Mouse (Mus musculus): ENCODE data around the gene Ms4a15. TPM values are rescaled to one million over a fixed set of nuclear protein-coding genes. Genes with fewer than 3 reads are reported as not detected.

Gene Ms4a15
- total RNA-seq, 2 experiments from 2014 or later = not detected

Other genes starting within 250 kb of the Ms4a15 start
- 0.46 and 0.69 TPM in 2 replicates for gene Cd6, start 163.2 kb downstream of the Ms4a15 start, total RNA-seq (2015)
- 1.3 and 1.4 TPM in 2 replicates for gene Cd6, start 163.2 kb downstream of the Ms4a15 start, total RNA-seq (2017)
- 0.57 and 0.85 TPM in 2 replicates for gene Slc15a3, start 153.5 kb downstream of the Ms4a15 start, total RNA-seq (2015)
- 0.37 and 1.5 TPM in 2 replicates for gene Slc15a3, start 153.5 kb downstream of the Ms4a15 start, total RNA-seq (2017)
- gene Tmem132a, start 123.3 kb downstream of the Ms4a15 start, total RNA-seq (2015) = 0.17 TPM in 1 of 2 replicates, not detected in the other
- gene Tmem132a, start 123.3 kb downstream of the Ms4a15 start, total RNA-seq (2017) = 0.30 TPM in 1 of 2 replicates, not detected in the other
- gene Tmem109, start 111.2 kb downstream of the Ms4a15 start, total RNA-seq (2015) = 14.9 and 16.5 TPM in 2 replicates
- gene Tmem109, start 111.2 kb downstream of the Ms4a15 start, total RNA-seq (2017) = 13.2 and 17.8 TPM in 2 replicates
- gene Prpf19, start 98.0 kb downstream of the Ms4a15 start, total RNA-seq (2015) = 70.5 and 77.5 TPM in 2 replicates
- gene Prpf19, start 98.0 kb downstream of the Ms4a15 start, total RNA-seq (2017) = 159 and 191 TPM in 2 replicates
- gene Zp1, start 72.6 kb downstream of the Ms4a15 start, total RNA-seq (2015) = not detected in 2 replicates
- not detected in 2 replicates for gene Zp1, start 72.6 kb downstream of the Ms4a15 start, total RNA-seq (2017)
- 0.07 and 0.17 TPM in 2 replicates for gene Ptgdr2, start 56.1 kb downstream of the Ms4a15 start, total RNA-seq (2015)
- gene Ptgdr2, start 56.1 kb downstream of the Ms4a15 start, total RNA-seq (2017) = 0.07 TPM in 1 of 2 replicates, not detected in the other
- 28.1 and 31.0 TPM in 2 replicates for gene Ccdc86, start 44.0 kb downstream of the Ms4a15 start, total RNA-seq (2015)
- 17.6 and 20.5 TPM in 2 replicates for gene Ccdc86, start 44.0 kb downstream of the Ms4a15 start, total RNA-seq (2017)
- not detected in 2 replicates for gene Ms4a10, start 18.6 kb downstream of the Ms4a15 start, total RNA-seq (2015)
- not detected in 2 replicates for gene Ms4a10, start 18.6 kb downstream of the Ms4a15 start, total RNA-seq (2017)
- not detected in 2 replicates for gene Ms4a18, start 24.8 kb upstream of the Ms4a15 start, total RNA-seq (2015)
- not detected in 2 replicates for gene Ms4a18, start 24.8 kb upstream of the Ms4a15 start, total RNA-seq (2017)
- 0.17 TPM in 1 of 2 replicates, not detected in the other for gene Ms4a8a, start 87.9 kb upstream of the Ms4a15 start, total RNA-seq (2015)
- 1.5 TPM in 1 of 2 replicates, not detected in the other for gene Ms4a8a, start 87.9 kb upstream of the Ms4a15 start, total RNA-seq (2017)
- not detected in 2 replicates for gene 1700017D01Rik, start 137.6 kb upstream of the Ms4a15 start, total RNA-seq (2015)
- not detected in 2 replicates for gene 1700017D01Rik, start 137.6 kb upstream of the Ms4a15 start, total RNA-seq (2017)
- not detected in 2 replicates for gene 1700025F22Rik, start 172.1 kb upstream of the Ms4a15 start, total RNA-seq (2015)
- gene 1700025F22Rik, start 172.1 kb upstream of the Ms4a15 start, total RNA-seq (2017) = not detected in 2 replicates
- not detected in 2 replicates for gene Ms4a13, start 203.5 kb upstream of the Ms4a15 start, total RNA-seq (2015)
- not detected in 2 replicates for gene Ms4a13, start 203.5 kb upstream of the Ms4a15 start, total RNA-seq (2017)
- gene Ms4a12, start 239.2 kb upstream of the Ms4a15 start, total RNA-seq (2015) = not detected in 2 replicates
- gene Ms4a12, start 239.2 kb upstream of the Ms4a15 start, total RNA-seq (2017) = not detected in 2 replicates